Mouse (Mus musculus) heart, postnatal 0 days (tissue): Measurements from ENCODE around the gene Slc38a7.

Experiments
- CTCF ChIP-seq: IDR thresholded peaks from 2 replicates; pipeline ENCODE4 v1.5.1; 2016; ENCODE audit warnings: antibody characterized with exemption, control low read depth, low read depth
- EP300 ChIP-seq: IDR thresholded peaks from 2 replicates; pipeline ENCODE4 v1.6.1; 2016; ENCODE audit warnings: antibody characterized with exemption, low read depth

GRCm38 (mm10) chr8:95888285-95889136 is 35.2 kb upstream of the Slc38a7 start, which contains the start of gene Got2:
- TF ChIP-seq EP300, result no peak
- peak; percentile 87 for TF ChIP-seq CTCF
